ENCODE assay signal across 12 mouse cellular contexts in the genomic region with DNA sequence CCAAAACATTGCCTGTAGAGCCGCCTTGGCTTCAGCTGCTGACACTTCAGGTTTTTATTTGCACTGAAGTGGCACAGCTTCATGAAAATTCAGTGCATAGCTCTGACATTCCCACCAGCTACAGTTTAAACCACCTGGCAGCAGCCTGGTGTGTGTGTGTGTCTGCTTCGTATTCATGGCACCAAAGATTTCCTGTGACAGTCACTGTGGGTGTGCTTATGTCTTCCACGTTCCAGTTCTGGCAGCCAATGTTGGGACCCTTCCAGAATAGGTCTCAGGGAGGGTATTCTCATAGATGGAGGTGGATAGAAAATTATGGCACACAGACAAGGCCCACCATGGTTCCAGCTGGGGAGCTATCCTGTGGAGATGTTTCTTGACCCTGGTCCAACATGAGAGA. TPM values are rescaled to one million over a fixed set of nuclear protein-coding genes. Genes with fewer than 3 reads are reported as not detected.
A peak's percentile ranks its signal among the peaks of the same experiment; 100 is the strongest.
DNase-seq lines count a peak whose midpoint lies in the region; ATAC-seq lines count a peak whose summit lies in the region.
"Had no signal": no experiment of that assay in that cellular context is flagged by ENCODE, and none has a peak within 500 bp of the region (broad histone marks: within the 10 kb centered on the region; RNA-seq: fewer than 3 reads in every experiment).

No protein-coding gene starts in this region.

- no peak overlapping the region for H3K27ac ChIP-seq in embryonic facial prominence, embryonic 14.5 days (replicated peaks; ENCODE audit: low read depth, low read length)
- H3K27ac ChIP-seq in embryonic facial prominence, embryonic 10.5 days (replicated peaks): no peak overlapping the region
- H3K27ac ChIP-seq in intestine, embryonic 16.5 days (ENCODE audit: low read length): no peak overlapping the region

- DNase-seq in embryonic facial prominence, embryonic 14.5 days (ENCODE audit: low spot score): peak; percentile 23
- DNase-seq in embryonic facial prominence, embryonic 10.5 days (ENCODE audit: low spot score): no peak
- DNase-seq in kidney, adult 9 months: peak; percentile 28
- no peak for DNase-seq in kidney, postnatal 4 days
- DNase-seq in cerebellum, adult 11 months: peak; percentile 12
- DNase-seq in frontal cortex, postnatal 36 days (ENCODE audit: low spot score in 2 of 2): peak; percentile 26 to 53
- no peak for DNase-seq in layer of hippocampus, adult 11-12 months (ENCODE audit: low spot score)
- DNase-seq: adrenal gland, postnatal 14 days; heart, postnatal 14 days; thymus, adult 18-20 months had no signal

- no peaks in the 10 kb centered on the region for H3K9me3 ChIP-seq in embryonic facial prominence, embryonic 14.5 days (ENCODE audit: control insufficient read depth, low read length)
- H3K9me3 ChIP-seq in embryonic facial prominence, embryonic 10.5 days: no peaks in the 10 kb centered on the region
- H3K9me3 ChIP-seq in intestine, embryonic 16.5 days (ENCODE audit: control insufficient read depth, low read length): no peaks in the 10 kb centered on the region

- no peaks in the 10 kb centered on the region for H3K36me3 ChIP-seq in embryonic facial prominence, embryonic 14.5 days (ENCODE audit: control insufficient read depth, insufficient read depth, low read length)
- no peaks in the 10 kb centered on the region for H3K36me3 ChIP-seq in embryonic facial prominence, embryonic 10.5 days (replicated peaks)
- no peaks in the 10 kb centered on the region for H3K36me3 ChIP-seq in intestine, embryonic 16.5 days (ENCODE audit: control insufficient read depth, insufficient read depth, low read length)

- H3K4me3 ChIP-seq in embryonic facial prominence, embryonic 14.5 days (ENCODE audit: low read depth, low read length): no peak overlapping the region
- no peak overlapping the region for H3K4me3 ChIP-seq in embryonic facial prominence, embryonic 10.5 days
- H3K4me3 ChIP-seq in intestine, embryonic 16.5 days (ENCODE audit: low read length): no peak overlapping the region
- H3K4me3 ChIP-seq: erythroblast, embryonic 14.5 days had no signal

- H3K27me3 ChIP-seq in embryonic facial prominence, embryonic 14.5 days (replicated peaks; ENCODE audit: control insufficient read depth, insufficient read depth, low read length): no peaks in the 10 kb centered on the region
- H3K27me3 ChIP-seq in embryonic facial prominence, embryonic 10.5 days (replicated peaks; ENCODE audit: low read depth, poor library complexity, severe bottlenecking): no peaks in the 10 kb centered on the region
- no peaks in the 10 kb centered on the region for H3K27me3 ChIP-seq in intestine, embryonic 16.5 days (replicated peaks; ENCODE audit: control insufficient read depth, insufficient read depth, low read length)

- no peaks in the 10 kb centered on the region for H3K4me1 ChIP-seq in embryonic facial prominence, embryonic 14.5 days (ENCODE audit: control insufficient read depth, insufficient read depth, low read length)
- peaks cover 4% of the 10 kb centered on the region for H3K4me1 ChIP-seq in embryonic facial prominence, embryonic 10.5 days
- H3K4me1 ChIP-seq in intestine, embryonic 16.5 days (ENCODE audit: control insufficient read depth, insufficient read depth, low read length): no peaks in the 10 kb centered on the region

- H3K4me2 ChIP-seq in embryonic facial prominence, embryonic 14.5 days (ENCODE audit: low read depth, low read length): no peak overlapping the region
- no peak overlapping the region for H3K4me2 ChIP-seq in intestine, embryonic 16.5 days (ENCODE audit: low read depth, low read length)

- H3K9ac ChIP-seq in embryonic facial prominence, embryonic 14.5 days (ENCODE audit: low read depth, low read length): no peak overlapping the region
- no peak overlapping the region for H3K9ac ChIP-seq in intestine, embryonic 16.5 days (ENCODE audit: low read depth, low read length)

- ATAC-seq in embryonic facial prominence, embryonic 14.5 days (ENCODE audit: low read depth): no peak
- ATAC-seq in intestine, embryonic 16.5 days: no peak

- WGBS in embryonic facial prominence, embryonic 14.5 days: 62% methylated on average over 3 of the region's 3 CpGs
- WGBS in embryonic facial prominence, embryonic 10.5 days: 79% methylated on average over 3 of the region's 3 CpGs
- WGBS in intestine, embryonic 16.5 days: 65% methylated on average over 3 of the region's 3 CpGs

RNA-seq across cellular contexts. Expression of gene Mfap3l, which starts 34.2 kb away (rescaled TPM):
- polyA plus RNA-seq in embryonic facial prominence, embryonic 14.5 days (2014; fragmentation: Nextera tagmentation; extraction: Ambion mirVana): 3.1 and 3.6 TPM in 2 replicates
- polyA plus RNA-seq in embryonic facial prominence, embryonic 10.5 days (2016; fragmentation: Nextera tagmentation; extraction: Ambion mirVana): 0.74 and 1.2 TPM in 2 replicates
- polyA plus RNA-seq in intestine, embryonic 16.5 days (2015; fragmentation: Nextera tagmentation; extraction: Ambion mirVana): 0.78 and 0.99 TPM in 2 replicates
- polyA plus RNA-seq: erythroblast, embryonic 14.5 days had no signal

Comparison
In these comparisons a context has a peak if more than half of its experiments do, and no peak if none do; other contexts are left out.
1. DNase-seq: peak in embryonic facial prominence, embryonic 14.5 days (single experiment), kidney, adult 9 months (single experiment), cerebellum, adult 11 months (single experiment) and frontal cortex, postnatal 36 days (2 of 2); none in embryonic facial prominence, embryonic 10.5 days (single experiment), kidney, postnatal 4 days (0 of 2) and layer of hippocampus, adult 11-12 months (single experiment).